Mouse (Mus musculus) heart, postnatal 0 days (tissue): ENCODE results near the gene Vps8. TPM values are rescaled to one million over a fixed set of nuclear protein-coding genes. Genes with fewer than 3 reads are reported as not detected.

Experiments
- ATAC-seq: fragments of 200-750 bp; cut with Nextera tagmentation; 2 replicates; pipeline ENCODE4 v1.8.0; 2017; ENCODE audit warnings: low read depth, moderate number of reproducible peaks, moderate library complexity; ENCODE audit not compliant: insufficient read depth
- DNase-seq: peaks from one replicate; pipeline ENCODE4 v3.0.0-alpha.2; 2016; ENCODE audit warnings: low spot score
- H3K27ac ChIP-seq: fragments of 300-500 bp; sonication (generic); 2 replicates; pipeline ENCODE4 v1.5.1; 2014; ENCODE audit warnings: low read depth, mild to moderate bottlenecking
- H3K27me3 ChIP-seq: fragments of 300-500 bp; sonication (generic); 2 replicates; pipeline ENCODE4 v1.6.1; 2014; ENCODE audit warnings: low read length, mixed read lengths; ENCODE audit not compliant: control insufficient read depth, insufficient read depth
- H3K36me3 ChIP-seq: fragments of 300-500 bp; sonication (generic); replicated peaks from 2 replicates; pipeline ENCODE4 v1.6.1; 2014; ENCODE audit warnings: low read length, mixed read lengths; ENCODE audit not compliant: control insufficient read depth, insufficient read depth
- H3K4me1 ChIP-seq: fragments of 300-500 bp; sonication (generic); 2 replicates; pipeline ENCODE4 v1.6.1; 2014; ENCODE audit warnings: antibody characterized with exemption; ENCODE audit not compliant: control insufficient read depth, insufficient read depth
- H3K4me2 ChIP-seq: fragments of 300-500 bp; sonication (generic); 2 replicates; pipeline ENCODE4 v1.6.1; 2014; ENCODE audit warnings: low read depth, mild to moderate bottlenecking, low read length, moderate library complexity
- H3K4me3 ChIP-seq: fragments of 300-500 bp; sonication (generic); 2 replicates; pipeline ENCODE4 v1.5.1; 2014; ENCODE audit warnings: low read depth, low read length
- H3K9ac ChIP-seq: fragments of 300-500 bp; sonication (generic); replicated peaks from 2 replicates; pipeline ENCODE4 v1.6.1; 2014; ENCODE audit warnings: low read depth, low read length, mixed read lengths
- H3K9me3 ChIP-seq: fragments of 300-500 bp; sonication (generic); replicated peaks from 2 replicates; pipeline ENCODE4 v1.6.1; 2016; ENCODE audit warnings: low read length; ENCODE audit not compliant: control insufficient read depth
- CTCF ChIP-seq: IDR thresholded peaks from 2 replicates; pipeline ENCODE4 v1.5.1; 2016; ENCODE audit warnings: antibody characterized with exemption, control low read depth, low read depth
- EP300 ChIP-seq: IDR thresholded peaks from 2 replicates; pipeline ENCODE4 v1.6.1; 2016; ENCODE audit warnings: antibody characterized with exemption, low read depth
- WGBS: fragments of 180-500 bp; shearing (Covaris S2); extraction: QIAGEN DNeasy Blood & Tissue Kit; methylation state at CpG from one replicate; pipeline ENCODE4 v1.1.7; 2014; 5-methylcytosine and 5-hydroxymethylcytosine counted together
- polyA plus RNA-seq: library from polyadenylated mRNA; unstranded; fragments of >200 nt; fragmentation: Nextera tagmentation; extraction: Ambion mirVana; gene quantifications from 2 replicates; pipeline ENCODE4 v1.2.1, GENCODE M21; 2015
- total RNA-seq: library from RNA; depleted of rRNA; stranded (reverse); fragments of >200 nt; gene quantifications from 2 replicates; pipeline ENCODE4 v1.2.3, GENCODE M21; 2014; ENCODE audit warnings: low replicate concordance

Vps8 gene
- total and polyA plus RNA-seq, 2 experiments from 2014 or later, result 21.3 to 94.8 TPM

DNA sequence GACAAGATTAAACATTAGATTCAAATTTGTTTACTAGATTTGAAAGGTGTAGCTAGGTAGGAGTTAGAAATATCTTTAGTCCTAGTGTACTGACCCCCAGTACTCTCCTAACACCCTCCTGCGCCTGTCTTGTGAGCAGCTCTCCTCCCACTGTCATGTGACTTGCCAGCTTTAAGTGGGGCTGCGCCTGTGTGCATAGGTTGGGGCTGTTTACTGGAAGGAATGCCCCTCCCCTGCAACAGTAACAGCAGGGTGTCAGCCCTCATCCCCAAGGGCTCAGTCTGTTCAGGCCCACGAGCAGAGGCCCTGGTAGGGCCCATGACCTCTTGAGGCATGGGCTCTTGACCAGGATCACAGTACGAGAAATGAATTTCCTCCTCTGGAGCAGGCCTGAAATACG, 62.8 kb downstream of the Vps8 start:
- H3K27me3 ChIP-seq, result no peaks in the 10 kb centered on the region
- 0 out of 2 replicates have a peak, but pooled peaks cover 6% of the 10 kb centered on the region for H3K36me3 ChIP-seq
- no peak overlapping the region for H3K9ac ChIP-seq
- ATAC-seq, result no peak
- no peak for TF ChIP-seq CTCF
- no peak for TF ChIP-seq EP300
- no peak overlapping the region for H3K27ac ChIP-seq
- WGBS, result 64% methylated on average over 5 of the region's 5 CpGs
- H3K9me3 ChIP-seq, result no peaks in the 10 kb centered on the region
- DNase-seq, result no peak
- H3K4me3 ChIP-seq, result no peak overlapping the region
- H3K4me1 ChIP-seq, result no peaks in the 10 kb centered on the region
- no peak overlapping the region for H3K4me2 ChIP-seq

DNA sequence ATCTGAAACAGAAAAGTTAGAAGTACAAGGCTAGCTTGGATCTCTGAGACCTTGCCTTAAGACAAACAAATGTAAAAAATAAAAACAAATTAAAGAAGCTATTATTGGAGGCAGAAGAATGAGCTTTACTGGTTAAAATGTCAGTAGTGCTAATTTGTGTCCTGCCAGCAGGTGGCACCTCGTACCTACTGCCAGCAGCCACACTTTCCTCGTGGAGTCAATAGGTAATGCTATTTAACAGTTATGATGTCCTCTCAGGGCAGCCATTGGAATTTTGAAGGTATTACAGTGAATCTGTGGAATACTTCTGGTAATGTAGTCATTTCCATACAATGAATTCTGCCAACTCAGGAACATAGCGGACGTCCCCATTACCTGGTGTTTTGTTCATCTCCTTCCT, 65.5 kb downstream of the Vps8 start:
- H3K9ac ChIP-seq, result no peak overlapping the region
- no peak overlapping the region for H3K4me2 ChIP-seq
- TF ChIP-seq CTCF (peak; percentile 94), EP300 (no peak)
- no peak overlapping the region for H3K4me3 ChIP-seq
- ATAC-seq (peak; percentile 55; the same call in 1 of the 2 replicates), DNase-seq (peak; percentile 74)
- no peaks in the 10 kb centered on the region for H3K9me3 ChIP-seq
- 48% methylated on average over 4 of the region's 4 CpGs for WGBS
- 0 out of 2 replicates have a peak, but pooled peaks cover 3% of the 10 kb centered on the region for H3K36me3 ChIP-seq
- H3K4me1 ChIP-seq, result no peaks in the 10 kb centered on the region
- H3K27me3 ChIP-seq, result no peaks in the 10 kb centered on the region
- H3K27ac ChIP-seq, result no peak overlapping the region

DNA sequence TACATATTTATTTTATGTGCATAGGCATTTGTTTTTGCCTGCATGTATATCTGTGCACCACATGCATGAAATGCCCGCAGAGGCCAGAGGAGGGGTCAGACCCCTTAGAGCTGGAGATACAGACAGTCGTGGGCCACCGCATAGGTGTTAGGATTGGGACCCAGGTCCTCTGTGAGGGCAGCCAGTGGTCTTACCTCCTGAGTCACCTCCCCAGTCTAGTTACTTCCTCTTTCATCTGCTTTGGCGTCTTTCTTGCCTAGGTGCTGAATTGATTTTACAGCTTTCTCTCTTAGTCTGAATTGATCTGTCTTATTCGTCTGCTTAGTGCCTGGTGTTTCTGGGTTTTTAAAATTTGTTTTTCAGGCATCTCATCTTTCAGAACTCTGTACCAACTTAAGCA, 69.4 kb downstream of the Vps8 start:
- TF ChIP-seq EP300, result no peak
- TF ChIP-seq CTCF, result no peak
- DNase-seq (no peak), ATAC-seq (no peak)
- Histone ChIP-seq H3K4me3 (no peak overlapping the region), H3K27me3 (no peaks in the 10 kb centered on the region), H3K36me3 (0 out of 2 replicates have a peak, but pooled peaks cover 4% of the 10 kb centered on the region), H3K9me3 (no peaks in the 10 kb centered on the region), H3K4me2 (no peak overlapping the region), H3K9ac (no peak overlapping the region), H3K27ac (no peak overlapping the region), H3K4me1 (peaks cover 11% of the 10 kb centered on the region; the same call in 1 of the 2 replicates)
- 82% methylated on average over 5 of the region's 5 CpGs for WGBS

DNA sequence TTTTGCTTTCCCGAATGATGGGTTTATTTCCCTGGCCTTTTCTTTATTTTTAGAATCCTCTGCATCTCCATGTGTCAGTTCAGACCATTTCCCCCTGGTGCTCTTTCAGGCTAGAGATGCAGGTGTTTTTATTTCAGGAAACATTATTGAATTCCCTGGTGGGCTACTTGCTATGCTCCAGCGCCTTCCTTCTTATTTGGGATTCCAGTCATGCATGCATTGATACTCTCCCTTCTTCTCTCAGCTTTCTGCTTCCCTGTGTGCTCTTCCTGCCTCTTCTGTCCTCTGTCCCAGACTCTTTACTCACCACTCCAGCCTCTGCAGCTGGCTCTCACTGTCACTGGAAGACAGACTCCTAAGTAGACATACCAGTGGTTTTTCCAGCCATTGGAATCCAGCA, 70.0 kb downstream of the Vps8 start:
- ATAC-seq (no peak), DNase-seq (no peak)
- Histone ChIP-seq H3K9ac (no peak overlapping the region), H3K27me3 (no peaks in the 10 kb centered on the region), H3K4me1 (peaks cover 14% of the 10 kb centered on the region; the same call in 1 of the 2 replicates), H3K4me3 (no peak overlapping the region), H3K9me3 (no peaks in the 10 kb centered on the region), H3K27ac (no peak overlapping the region), H3K36me3 (0 out of 2 replicates have a peak, but pooled peaks cover 4% of the 10 kb centered on the region), H3K4me2 (no peak overlapping the region)
- WGBS, result 59% methylated on average over 2 of the region's 2 CpGs
- TF ChIP-seq CTCF, result no peak
- TF ChIP-seq EP300, result no peak

DNA sequence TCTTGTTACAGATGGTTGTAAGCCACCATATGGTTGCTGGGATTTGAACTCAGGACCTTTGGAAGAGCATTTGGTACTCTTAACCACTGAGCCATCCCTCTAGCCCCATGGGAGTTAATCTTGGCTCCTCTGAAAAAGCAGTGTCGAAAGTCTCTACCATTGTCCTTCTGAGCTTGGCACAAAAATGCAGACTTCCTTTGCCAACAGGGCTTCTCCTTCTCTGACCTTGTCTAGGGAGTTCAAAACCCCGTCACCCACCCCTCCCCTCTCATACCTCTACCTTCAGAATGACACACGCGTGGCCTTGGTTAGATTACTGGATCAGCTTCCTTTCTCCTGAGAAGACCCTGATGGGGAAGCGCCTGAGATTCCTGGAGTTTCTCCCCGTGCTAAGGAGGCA, 71.8 kb downstream of the Vps8 start:
- Histone ChIP-seq H3K27me3 (no peaks in the 10 kb centered on the region), H3K4me1 (peaks cover 30% of the 10 kb centered on the region), H3K9ac (no peak overlapping the region), H3K27ac (no peak overlapping the region), H3K4me3 (no peak overlapping the region), H3K36me3 (0 out of 2 replicates have a peak, but pooled peaks cover 4% of the 10 kb centered on the region), H3K4me2 (no peak overlapping the region), H3K9me3 (no peaks in the 10 kb centered on the region)
- DNase-seq (no peak), ATAC-seq (no peak)
- TF ChIP-seq EP300 (no peak), CTCF (no peak)
- 87% methylated on average over 6 of the region's 6 CpGs for WGBS

DNA sequence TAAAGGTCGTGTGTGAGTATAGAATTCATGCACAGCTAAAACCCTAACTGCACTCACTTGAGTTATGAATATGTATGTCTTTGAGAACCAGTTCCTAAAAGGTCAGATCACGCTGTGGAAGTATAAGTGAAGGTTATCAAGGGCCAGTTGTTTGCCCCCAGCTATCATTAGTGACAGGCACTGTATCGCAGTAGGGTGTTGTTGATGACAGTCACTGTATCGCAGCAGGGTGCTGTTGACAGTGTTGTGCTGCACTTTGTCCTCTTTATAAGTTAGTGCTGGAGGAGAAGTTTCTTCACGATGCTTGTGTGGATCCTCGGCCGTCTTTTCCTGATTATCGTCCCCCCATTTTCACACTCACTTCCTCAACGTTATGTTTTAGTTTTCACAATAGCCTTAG, 73.9 kb downstream of the Vps8 start:
- Histone ChIP-seq H3K9ac (peak overlapping the region; percentile 0; the same call in 1 of the 2 replicates), H3K4me2 (no peak overlapping the region), H3K27ac (peak overlapping the region; percentile 97), H3K9me3 (no peaks in the 10 kb centered on the region), H3K36me3 (0 out of 2 replicates have a peak, but pooled peaks cover 4% of the 10 kb centered on the region), H3K4me3 (no peak overlapping the region), H3K27me3 (no peaks in the 10 kb centered on the region), H3K4me1 (peaks cover 44% of the 10 kb centered on the region)
- DNase-seq (peak; percentile 31), ATAC-seq (no peak)
- TF ChIP-seq EP300 (no peak), CTCF (no peak)
- WGBS, result 33% methylated on average over 9 of the region's 9 CpGs
